Mouse (Mus musculus) monocyte, adult 59 days (primary cell): Measurements from ENCODE around the gene Prss54. TPM values are rescaled to one million over a fixed set of nuclear protein-coding genes. Genes with fewer than 3 reads are reported as not detected.

ENCODE experiments used
- total RNA-seq, 2 experiments: library from RNA; stranded (reverse); gene quantifications; one replicate each; pipeline ENCODE4 v1.2.4; 2023

The Prss54 gene
- total RNA-seq: not detected

DNA sequence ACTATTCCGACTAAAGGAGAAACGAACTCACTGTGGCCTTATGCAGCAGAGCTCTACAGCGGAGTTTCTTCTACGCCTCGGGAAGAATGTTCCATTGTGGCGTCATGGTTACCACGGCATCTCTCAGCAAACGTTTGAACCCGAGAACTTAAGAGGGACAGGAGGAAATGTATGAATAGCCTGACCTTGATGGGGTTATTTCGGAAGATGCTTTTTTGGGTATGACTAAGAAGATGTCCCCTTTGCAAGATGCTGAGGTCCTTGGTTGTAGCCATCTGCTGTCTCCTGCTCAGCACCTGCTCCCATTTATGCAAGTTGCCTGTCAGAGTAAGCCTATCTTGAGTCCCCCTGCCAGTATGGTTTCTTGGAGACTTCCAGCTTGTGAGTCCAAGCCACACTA lies at the start of gene Prss54:
TSS of gene Prss54 (minus strand) at position 101 of the 400 bp plus-strand sequence.

DNA sequence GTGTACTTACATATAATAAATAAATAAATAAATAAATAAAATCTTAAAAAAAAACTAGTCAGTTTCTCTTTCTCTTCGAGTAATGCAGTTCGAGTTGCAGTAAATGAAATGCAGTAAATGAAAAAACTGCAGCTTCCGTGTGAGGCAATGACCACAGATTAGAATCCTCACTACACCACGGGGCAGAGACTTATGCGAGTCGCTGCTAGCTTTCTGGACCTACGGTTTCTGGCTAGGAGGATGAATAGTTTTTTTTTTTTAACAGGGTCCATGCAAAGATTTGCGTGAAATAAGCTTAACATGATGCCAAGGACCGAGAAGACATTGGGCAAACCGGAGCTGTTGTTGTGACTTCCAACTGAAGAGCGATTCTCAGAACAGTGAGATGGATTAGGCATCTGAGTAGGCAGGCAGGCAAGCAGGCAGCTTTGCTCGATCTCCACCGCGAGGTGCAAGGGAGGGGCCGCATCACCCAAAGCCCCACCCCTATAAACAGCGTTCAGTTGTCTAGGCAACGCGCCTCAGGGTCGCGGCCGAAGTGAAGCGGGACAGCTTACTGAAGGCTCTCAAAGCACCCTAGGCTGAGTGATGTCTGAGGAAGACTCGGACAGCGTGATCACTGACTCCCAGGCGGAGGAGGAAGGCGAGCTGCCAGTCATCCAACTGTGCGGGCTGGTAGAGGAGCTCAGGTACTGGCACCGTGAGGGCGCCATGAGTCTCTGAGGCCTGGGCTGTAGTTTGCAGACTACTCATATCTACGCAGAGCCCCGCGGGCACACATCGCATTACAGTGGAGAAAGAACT lies 42.4 kb downstream of the Prss54 start, which contains the start of gene Ccdc113:
TSS of gene Ccdc113 (plus strand) at position 502 of the 804 bp plus-strand sequence.

Other genes starting within 250 kb of the Prss54 start
- 10 to 100 TPM; 13.0 TPM for gene Zfp319, start 244.4 kb downstream of the Prss54 start, total RNA-seq
- gene Usb1, start 244.1 kb downstream of the Prss54 start, total RNA-seq: 10 to 100 TPM; 40.3 to 45.5 TPM
- gene Mmp15, start 224.1 kb downstream of the Prss54 start, total RNA-seq: not detected
- 10 to 100 TPM; 36.4 to 36.8 TPM for gene Cfap20, start 141.5 kb downstream of the Prss54 start, total RNA-seq
- gene Csnk2a2, start 86.3 kb downstream of the Prss54 start, total RNA-seq: 10 to 100 TPM; 61.3 to 68.6 TPM
- gene Ccdc113, start 42.3 kb downstream of the Prss54 start, total RNA-seq: not detected
- gene Gins3, start 57.1 kb upstream of the Prss54 start, total RNA-seq: 1 to 10 TPM; 2.2 to 3.2 TPM
- gene Ndrg4, start 100.6 kb upstream of the Prss54 start, total RNA-seq: under 1 TPM in 1 of 2 experiments, not detected in 1; 0.73 TPM
- 10 to 100 TPM; 16.1 to 22.7 TPM for gene Setd6, start 139.5 kb upstream of the Prss54 start, total RNA-seq
- gene Cnot1, start 231.1 kb upstream of the Prss54 start, total RNA-seq: 100 to 1,000 TPM; 224 to 232 TPM
- gene Sap18b, start 249.0 kb upstream of the Prss54 start, total RNA-seq: 10 to 100 TPM; 73.5 to 99.2 TPM